Mouse (Mus musculus): Measurements from ENCODE around the gene Hoxb3.

Gene Hoxb3

GRCm38 (mm10) chr11:96317608-96318367 lies 5.3 kb upstream of the Hoxb3 start, which contains the start of gene Hoxb4:
Gene Hoxb4, plus strand, starts transcription at chr11:96318267.
- no peak for DNase-seq (ENCODE audit: extremely low read depth, low read depth)

GRCm38 (mm10) chr11:96318368-96319070 lies 4.6 kb upstream of the Hoxb3 start:
- DNase-seq (ENCODE audit: extremely low read depth, low read depth) = no peak

- no peak for DNase-seq (ENCODE audit: extremely low read depth, low read depth)
Observed at GRCm38 (mm10) chr11:96319071-96319902, 3.8 kb upstream of the Hoxb3 start.

- no peak for DNase-seq (ENCODE audit: extremely low read depth, low read depth)
Observed at GRCm38 (mm10) chr11:96319910-96320309, 3.2 kb upstream of the Hoxb3 start.

- no peak for DNase-seq (ENCODE audit: extremely low read depth, low read depth)
Observed at GRCm38 (mm10) chr11:96320688-96321087, 2.4 kb upstream of the Hoxb3 start.

- no peak for DNase-seq (ENCODE audit: extremely low read depth, low read depth)
Observed at GRCm38 (mm10) chr11:96321846-96322245, 1.3 kb upstream of the Hoxb3 start.

- no peak for DNase-seq (ENCODE audit: extremely low read depth, low read depth)
Observed at GRCm38 (mm10) chr11:96322738-96323137, 388 bp upstream of the Hoxb3 start.

GRCm38 (mm10) chr11:96324125-96324524 lies 999 bp downstream of the Hoxb3 start:
- DNase-seq (ENCODE audit: extremely low read depth, low read depth) = no peak

- no peak for DNase-seq (ENCODE audit: extremely low read depth, low read depth)
Observed at GRCm38 (mm10) chr11:96324965-96325364, 1.8 kb downstream of the Hoxb3 start.

GRCm38 (mm10) chr11:96325747-96326212 lies 2.7 kb downstream of the Hoxb3 start:
- no peak for DNase-seq (ENCODE audit: extremely low read depth, low read depth)

- DNase-seq (ENCODE audit: extremely low read depth, low read depth) = no peak
Observed at GRCm38 (mm10) chr11:96326705-96327104, 3.6 kb downstream of the Hoxb3 start.

GRCm38 (mm10) chr11:96327122-96327521 lies 4.0 kb downstream of the Hoxb3 start:
- no peak for DNase-seq (ENCODE audit: extremely low read depth, low read depth)

- no peak for DNase-seq (ENCODE audit: extremely low read depth, low read depth)
Observed at GRCm38 (mm10) chr11:96327750-96328149, 4.6 kb downstream of the Hoxb3 start.

- no peak for DNase-seq (ENCODE audit: extremely low read depth, low read depth)
Observed at GRCm38 (mm10) chr11:96328605-96329004, 5.5 kb downstream of the Hoxb3 start.

GRCm38 (mm10) chr11:96332105-96332504 lies 9.0 kb downstream of the Hoxb3 start:
- DNase-seq (ENCODE audit: extremely low read depth, low read depth) = no peak

- DNase-seq (ENCODE audit: extremely low read depth, low read depth) = no peak
Observed at GRCm38 (mm10) chr11:96332618-96333032, 9.5 kb downstream of the Hoxb3 start.

GRCm38 (mm10) chr11:96333241-96334001 lies 10.3 kb downstream of the Hoxb3 start:
- no peak for DNase-seq (ENCODE audit: extremely low read depth, low read depth)

- no peak for DNase-seq (ENCODE audit: extremely low read depth, low read depth)
Observed at GRCm38 (mm10) chr11:96334002-96334364, 10.9 kb downstream of the Hoxb3 start.

- no peak for DNase-seq (ENCODE audit: extremely low read depth, low read depth)
Observed at GRCm38 (mm10) chr11:96334998-96335397, 11.9 kb downstream of the Hoxb3 start.

- no peak for DNase-seq (ENCODE audit: extremely low read depth, low read depth)
Observed at GRCm38 (mm10) chr11:96336597-96336996, 13.5 kb downstream of the Hoxb3 start.

- DNase-seq (ENCODE audit: extremely low read depth, low read depth) = no peak
Observed at GRCm38 (mm10) chr11:96337026-96337425, 13.9 kb downstream of the Hoxb3 start.

Measured in MEL-GATA-1-ER (cell line).